Mouse (Mus musculus): ENCODE data around the gene Golga5. TPM values are rescaled to one million over a fixed set of nuclear protein-coding genes. Genes with fewer than 3 reads are reported as not detected.

Golga5 gene
- polyA plus RNA-seq (2014; fragmentation: Nextera tagmentation; extraction: Ambion mirVana), result 27.2 and 28.6 TPM in 2 replicates

DNA sequence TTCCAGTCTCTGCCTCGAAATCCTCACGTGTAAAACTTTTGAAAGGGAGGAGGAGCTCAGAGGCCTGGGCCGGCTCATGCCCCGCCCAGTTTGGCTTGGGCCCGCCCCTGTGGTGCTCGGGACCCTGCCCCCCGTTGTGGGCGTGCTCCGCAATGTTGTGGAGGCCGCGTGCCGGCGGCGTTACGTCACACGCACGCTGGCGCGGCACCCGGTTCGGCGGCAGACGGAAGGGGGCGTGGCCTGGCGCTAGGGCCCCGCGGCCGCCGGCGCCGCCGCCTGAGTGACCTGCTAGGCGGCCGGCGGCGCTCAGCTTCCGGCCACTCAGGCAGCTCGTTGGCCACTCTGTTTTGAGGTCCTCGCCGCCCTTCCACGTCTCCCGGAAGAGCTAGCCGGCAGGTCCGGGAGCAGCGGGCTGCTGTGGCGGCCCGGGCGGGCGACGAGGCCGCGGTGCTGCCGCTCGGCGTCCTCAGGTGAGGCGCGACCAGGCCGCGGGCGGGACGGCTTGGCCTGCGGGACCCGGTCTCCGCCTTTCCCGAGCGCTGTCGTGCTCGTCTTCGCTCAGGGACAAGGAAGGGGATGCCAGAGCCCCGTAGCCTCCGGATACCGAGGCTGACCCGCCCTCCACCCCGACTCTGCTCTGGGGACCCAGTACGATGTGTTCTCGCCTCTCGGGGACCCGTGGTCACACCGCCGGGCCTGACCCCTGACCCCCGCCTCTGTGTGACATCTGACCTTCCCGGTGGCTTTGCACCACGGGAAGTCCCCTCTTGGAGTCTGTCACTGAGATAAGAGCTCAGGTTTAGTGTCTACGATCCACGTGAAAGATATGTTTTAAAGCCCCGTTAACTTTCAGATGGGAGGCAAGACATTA lies at the start of gene Golga5:
TSS of gene Golga5 (plus strand) at position 242 of the 871 bp plus-strand sequence.
- H3K36me3 ChIP-seq (ENCODE audit: control insufficient read depth, insufficient read depth, low read length), result peaks cover 22% of the 10 kb centered on the region
- no peaks in the 10 kb centered on the region for H3K9me3 ChIP-seq (ENCODE audit: control insufficient read depth, low read length)
- peak within 1 kb of the TSS; percentile 96 for H3K9ac ChIP-seq (ENCODE audit: low read length)
- H3K4me2 ChIP-seq (ENCODE audit: low read length), result peak within 1 kb of the TSS; percentile 87
- peak within 1 kb of the TSS; percentile 64 to 96 for H3K4me3 ChIP-seq (ENCODE audit: control insufficient read depth in 1 of 2, insufficient read depth in 1 of 2, low read depth in 1 of 2, low read length in 2 of 2)
- under 1% methylated on average over 82 of the region's 86 CpGs for WGBS
- H3K27ac ChIP-seq (replicated peaks in 1 of 2; ENCODE audit: control insufficient read depth in 1 of 2, insufficient read depth in 1 of 2, low read depth in 2 of 2, low read length in 2 of 2), result peak within 1 kb of the TSS; percentile 2 to 77; a peak in 3 of 4 replicates
- peak; percentile 99 for ATAC-seq (ENCODE audit: insufficient number of reproducible peaks, insufficient read depth, low FRiP score, low read depth)
- peaks cover 0 to 11% of the 10 kb centered on the region in 2 experiments; a peak in 2 of 4 replicates for H3K4me1 ChIP-seq (ENCODE audit: control insufficient read depth in 2 of 2, insufficient read depth in 2 of 2, low read length in 2 of 2)
- H3K27me3 ChIP-seq (ENCODE audit: control insufficient read depth, insufficient read depth, low read length), result no peaks in the 10 kb centered on the region

DNA sequence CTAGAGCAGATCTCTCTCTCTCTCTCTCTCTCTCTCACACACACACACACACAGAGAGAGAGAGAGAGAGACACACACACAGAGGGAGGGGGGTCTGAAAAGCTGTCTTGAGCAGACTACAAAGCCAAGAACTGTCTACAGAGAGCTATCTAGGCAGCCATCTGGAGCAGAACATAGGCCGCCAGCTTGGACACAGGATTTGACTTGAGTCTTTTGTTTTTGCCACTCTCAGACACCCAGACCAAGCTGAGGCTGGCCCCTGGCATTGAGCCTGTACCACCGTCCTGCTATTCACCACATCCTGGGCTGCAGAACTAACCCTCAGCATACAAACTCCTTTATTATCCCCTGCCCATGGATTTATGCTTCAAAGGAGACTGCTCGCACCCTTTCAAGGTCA lies 49.4 kb upstream of the Golga5 start:
- H3K27ac ChIP-seq (replicated peaks in 1 of 2; ENCODE audit: control insufficient read depth in 1 of 2, insufficient read depth in 1 of 2, low read depth in 2 of 2, low read length in 2 of 2), result peak overlapping the region; percentile 1 to 46; a peak in 2 of 4 replicates
- H3K4me3 ChIP-seq (ENCODE audit: control insufficient read depth in 1 of 2, insufficient read depth in 1 of 2, low read depth in 1 of 2, low read length in 2 of 2), result no peak overlapping the region
- ATAC-seq (ENCODE audit: insufficient number of reproducible peaks, insufficient read depth, low FRiP score, low read depth), result no peak
- H3K4me2 ChIP-seq (ENCODE audit: low read length), result no peak overlapping the region
- peaks cover 7% of the 10 kb centered on the region; the same call in 1 of the 2 replicates for H3K36me3 ChIP-seq (ENCODE audit: control insufficient read depth, insufficient read depth, low read length)
- H3K9me3 ChIP-seq (ENCODE audit: control insufficient read depth, low read length), result no peaks in the 10 kb centered on the region
- H3K27me3 ChIP-seq (ENCODE audit: control insufficient read depth, insufficient read depth, low read length), result no peaks in the 10 kb centered on the region
- H3K4me1 ChIP-seq (ENCODE audit: control insufficient read depth in 2 of 2, insufficient read depth in 2 of 2, low read length in 2 of 2), result peaks cover 48 to 77% of the 10 kb centered on the region in 2 experiments
- no peak overlapping the region for H3K9ac ChIP-seq (ENCODE audit: low read length)
- 55% methylated on average over 3 of the region's 3 CpGs for WGBS

DNA sequence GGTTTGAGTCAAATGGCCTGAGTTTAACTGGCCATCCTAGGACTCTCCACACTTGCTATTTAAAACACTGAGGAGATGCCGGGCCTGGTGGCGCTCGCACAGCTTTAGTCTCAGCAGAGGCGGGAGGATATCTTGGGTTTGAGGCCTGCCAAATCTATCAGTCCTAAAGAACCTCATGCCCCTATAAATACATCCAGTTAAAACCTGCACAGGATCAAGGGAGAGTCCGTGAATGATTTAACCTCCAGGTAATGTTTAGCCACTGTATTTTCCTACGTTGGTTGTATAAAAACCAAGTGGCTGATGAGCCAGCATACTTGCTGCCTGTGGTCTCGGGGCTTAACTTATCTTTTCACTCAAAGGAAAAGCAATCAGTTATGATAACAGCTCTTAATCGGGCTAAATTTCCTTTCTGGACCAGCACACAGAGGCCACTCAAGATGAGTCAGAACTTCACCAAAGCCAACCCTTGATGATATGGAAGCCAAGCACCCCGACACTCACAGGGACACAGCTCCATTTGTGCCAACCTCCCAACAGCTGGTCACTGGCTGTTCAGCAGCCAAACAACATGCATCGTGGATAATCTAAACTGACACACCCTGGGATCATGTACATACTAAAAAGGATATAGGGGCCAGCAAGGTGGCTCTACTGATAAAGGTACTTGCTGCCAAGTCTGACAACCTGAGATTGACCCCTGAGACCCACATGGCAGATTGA lies 48.6 kb upstream of the Golga5 start:
- H3K4me2 ChIP-seq (ENCODE audit: low read length), result no peak overlapping the region
- ATAC-seq (ENCODE audit: insufficient number of reproducible peaks, insufficient read depth, low FRiP score, low read depth), result no peak

DNA sequence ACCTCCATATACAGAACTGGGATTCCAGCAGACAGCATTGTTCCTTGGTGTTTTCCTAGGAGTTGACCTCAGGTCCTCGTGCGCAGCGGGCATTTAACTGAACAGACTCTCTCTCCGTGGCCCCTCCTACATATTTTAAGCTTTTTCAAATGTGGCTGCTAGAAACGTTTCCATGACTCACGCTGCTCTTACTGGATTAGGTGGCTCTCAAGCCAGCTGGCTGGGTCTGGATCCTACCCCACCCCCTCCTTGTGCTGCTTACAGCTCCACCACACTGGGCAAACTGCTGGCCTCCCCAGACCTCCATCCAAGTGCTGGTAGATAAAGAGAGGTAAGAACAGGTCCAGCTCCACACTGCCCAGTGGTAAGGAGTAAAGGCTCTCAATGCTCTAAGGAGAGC lies 46.9 kb upstream of the Golga5 start:
- Histone ChIP-seq H3K9me3 (ENCODE audit: control insufficient read depth, low read length) (no peaks in the 10 kb centered on the region), H3K36me3 (ENCODE audit: control insufficient read depth, insufficient read depth, low read length) (peaks cover 9% of the 10 kb centered on the region; the same call in 1 of the 2 replicates), H3K4me1 (ENCODE audit: control insufficient read depth in 2 of 2, insufficient read depth in 2 of 2, low read length in 2 of 2) (peaks cover 35 to 67% of the 10 kb centered on the region in 2 experiments), H3K4me2 (ENCODE audit: low read length) (no peak overlapping the region), H3K4me3 (ENCODE audit: control insufficient read depth in 1 of 2, insufficient read depth in 1 of 2, low read depth in 1 of 2, low read length in 2 of 2) (no peak overlapping the region), H3K9ac (ENCODE audit: low read length) (no peak overlapping the region), H3K27me3 (ENCODE audit: control insufficient read depth, insufficient read depth, low read length) (no peaks in the 10 kb centered on the region), H3K27ac (replicated peaks in 1 of 2; ENCODE audit: control insufficient read depth in 1 of 2, insufficient read depth in 1 of 2, low read depth in 2 of 2, low read length in 2 of 2) (peak overlapping the region; percentile 75 to 78)
- 18% methylated on average over 6 of the region's 6 CpGs for WGBS
- peak; percentile 64; the same call in 1 of the 2 replicates for ATAC-seq (ENCODE audit: insufficient number of reproducible peaks, insufficient read depth, low FRiP score, low read depth)

More for the DNA sequence above, 48.6 kb upstream of the Golga5 start:
- 27% methylated on average over 10 of the region's 10 CpGs for WGBS
- no peaks in the 10 kb centered on the region for H3K9me3 ChIP-seq (ENCODE audit: control insufficient read depth, low read length)
- peaks cover 48 to 85% of the 10 kb centered on the region in 2 experiments for H3K4me1 ChIP-seq (ENCODE audit: control insufficient read depth in 2 of 2, insufficient read depth in 2 of 2, low read length in 2 of 2)
- H3K27ac ChIP-seq (replicated peaks in 1 of 2; ENCODE audit: control insufficient read depth in 1 of 2, insufficient read depth in 1 of 2, low read depth in 2 of 2, low read length in 2 of 2), result peak overlapping the region; percentile 21 to 46
- H3K4me3 ChIP-seq (ENCODE audit: control insufficient read depth in 1 of 2, insufficient read depth in 1 of 2, low read depth in 1 of 2, low read length in 2 of 2), result no peak overlapping the region
- 0 out of 2 replicates have a peak, but pooled peaks cover 5% of the 10 kb centered on the region for H3K36me3 ChIP-seq (ENCODE audit: control insufficient read depth, insufficient read depth, low read length)
- no peak overlapping the region for H3K9ac ChIP-seq (ENCODE audit: low read length)
- no peaks in the 10 kb centered on the region for H3K27me3 ChIP-seq (ENCODE audit: control insufficient read depth, insufficient read depth, low read length)

DNA sequence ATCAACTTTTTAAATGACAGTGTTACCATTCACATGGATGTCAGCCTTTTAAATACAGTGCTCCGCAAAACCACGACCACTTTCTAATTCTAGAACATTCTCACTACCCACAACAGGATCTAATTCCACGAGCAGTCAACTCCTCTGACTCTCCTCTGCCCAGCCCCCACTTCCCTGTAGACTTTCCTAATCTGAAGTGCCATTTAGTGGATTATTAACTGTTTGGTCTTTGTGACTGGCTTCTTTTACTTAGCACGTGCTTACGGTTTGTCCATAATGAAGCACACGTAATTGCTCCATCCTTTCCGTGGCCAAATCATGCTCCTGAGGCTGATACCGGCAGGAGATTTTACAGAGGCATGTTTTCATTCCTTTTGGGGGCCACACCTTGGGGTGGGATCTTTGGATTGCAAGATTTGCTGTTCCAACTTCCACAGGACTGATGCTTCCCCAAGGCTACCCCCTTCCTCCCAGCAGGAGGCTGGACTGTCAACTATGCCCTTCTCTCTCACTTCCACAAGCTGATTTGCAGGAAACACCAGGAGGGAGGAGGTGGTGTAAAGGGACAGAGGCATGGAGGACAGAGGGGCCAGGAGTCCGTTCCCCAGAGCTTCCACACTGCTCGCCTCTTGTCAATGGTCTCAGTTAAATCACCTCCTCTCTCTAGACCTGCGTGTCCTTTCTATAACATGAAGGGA lies 46.2 kb upstream of the Golga5 start:
- Histone ChIP-seq H3K4me3 (ENCODE audit: control insufficient read depth in 1 of 2, insufficient read depth in 1 of 2, low read depth in 1 of 2, low read length in 2 of 2) (no peak overlapping the region), H3K4me2 (ENCODE audit: low read length) (no peak overlapping the region), H3K36me3 (ENCODE audit: control insufficient read depth, insufficient read depth, low read length) (peaks cover 9% of the 10 kb centered on the region; the same call in 1 of the 2 replicates), H3K9me3 (ENCODE audit: control insufficient read depth, low read length) (no peaks in the 10 kb centered on the region), H3K9ac (ENCODE audit: low read length) (no peak overlapping the region), H3K4me1 (ENCODE audit: control insufficient read depth in 2 of 2, insufficient read depth in 2 of 2, low read length in 2 of 2) (peaks cover 31 to 62% of the 10 kb centered on the region in 2 experiments), H3K27me3 (ENCODE audit: control insufficient read depth, insufficient read depth, low read length) (no peaks in the 10 kb centered on the region), H3K27ac (replicated peaks in 1 of 2; ENCODE audit: control insufficient read depth in 1 of 2, insufficient read depth in 1 of 2, low read depth in 2 of 2, low read length in 2 of 2) (peak overlapping the region; percentile 75 to 78)
- ATAC-seq (ENCODE audit: insufficient number of reproducible peaks, insufficient read depth, low FRiP score, low read depth), result no peak
- WGBS, result 56% methylated on average over 11 of the region's 11 CpGs

DNA sequence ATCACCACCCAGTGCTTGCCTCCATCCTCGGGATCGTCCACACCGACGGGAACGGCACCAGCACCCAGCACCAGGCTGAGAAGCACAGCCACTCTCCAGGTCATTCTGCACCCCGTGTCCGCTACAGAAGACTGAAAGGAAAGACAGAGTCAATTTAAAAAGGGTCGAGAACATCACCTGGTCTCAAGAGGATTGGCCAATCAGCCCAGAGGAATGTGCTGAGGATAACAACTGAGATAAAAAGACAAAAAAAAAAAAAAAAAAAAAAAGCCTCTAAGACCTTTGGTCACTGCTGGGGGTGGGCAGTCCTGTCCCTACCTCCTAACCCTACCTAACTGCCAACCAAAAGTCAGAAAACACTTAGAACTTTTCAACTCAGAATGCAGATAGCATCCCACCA lies 45.3 kb upstream of the Golga5 start:
- Histone ChIP-seq H3K27ac (replicated peaks in 1 of 2; ENCODE audit: control insufficient read depth in 1 of 2, insufficient read depth in 1 of 2, low read depth in 2 of 2, low read length in 2 of 2) (0 out of 4 replicates have a peak overlapping the region, but pooled peaks of 1 of the 2 experiments have one; percentile 39), H3K27me3 (ENCODE audit: control insufficient read depth, insufficient read depth, low read length) (no peaks in the 10 kb centered on the region), H3K4me2 (ENCODE audit: low read length) (peak overlapping the region; percentile 7; the same call in 1 of the 2 replicates), H3K36me3 (ENCODE audit: control insufficient read depth, insufficient read depth, low read length) (peaks cover 8% of the 10 kb centered on the region; the same call in 1 of the 2 replicates), H3K4me3 (ENCODE audit: control insufficient read depth in 1 of 2, insufficient read depth in 1 of 2, low read depth in 1 of 2, low read length in 2 of 2) (no peak overlapping the region), H3K9ac (ENCODE audit: low read length) (no peak overlapping the region), H3K9me3 (ENCODE audit: control insufficient read depth, low read length) (no peaks in the 10 kb centered on the region), H3K4me1 (ENCODE audit: control insufficient read depth in 2 of 2, insufficient read depth in 2 of 2, low read length in 2 of 2) (peaks cover 29 to 57% of the 10 kb centered on the region in 2 experiments)
- 55% methylated on average over 8 of the region's 8 CpGs for WGBS
- no peak for ATAC-seq (ENCODE audit: insufficient number of reproducible peaks, insufficient read depth, low FRiP score, low read depth)

DNA sequence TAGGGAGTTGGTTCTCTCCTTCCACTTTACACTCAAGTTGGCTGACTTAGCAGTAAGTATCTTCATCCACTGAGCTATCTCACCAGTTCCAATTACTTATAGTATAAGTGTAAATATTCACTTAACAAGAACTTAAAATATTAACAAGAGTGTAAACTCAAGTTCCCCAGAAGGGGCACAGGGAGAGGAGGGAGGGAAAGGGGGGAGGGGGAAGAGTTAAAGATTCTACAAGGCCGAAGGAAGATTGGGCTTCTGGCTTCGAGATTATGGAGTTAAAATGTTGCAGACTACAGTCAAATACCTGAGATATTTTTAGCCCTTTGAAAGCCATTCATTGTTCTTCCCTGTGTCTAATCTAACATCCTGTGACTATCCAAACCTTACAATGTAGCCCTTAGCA lies 44.5 kb upstream of the Golga5 start:
- no peak overlapping the region for H3K4me2 ChIP-seq (ENCODE audit: low read length)
- no peak overlapping the region for H3K27ac ChIP-seq (replicated peaks in 1 of 2; ENCODE audit: control insufficient read depth in 1 of 2, insufficient read depth in 1 of 2, low read depth in 2 of 2, low read length in 2 of 2)
- peaks cover 28 to 54% of the 10 kb centered on the region in 2 experiments for H3K4me1 ChIP-seq (ENCODE audit: control insufficient read depth in 2 of 2, insufficient read depth in 2 of 2, low read length in 2 of 2)
- peaks cover 6% of the 10 kb centered on the region; the same call in 1 of the 2 replicates for H3K36me3 ChIP-seq (ENCODE audit: control insufficient read depth, insufficient read depth, low read length)
- no peak overlapping the region for H3K4me3 ChIP-seq (ENCODE audit: control insufficient read depth in 1 of 2, insufficient read depth in 1 of 2, low read depth in 1 of 2, low read length in 2 of 2)
- H3K9ac ChIP-seq (ENCODE audit: low read length), result no peak overlapping the region
- no peaks in the 10 kb centered on the region for H3K9me3 ChIP-seq (ENCODE audit: control insufficient read depth, low read length)
- WGBS, result 15% methylated on average over 2 of the region's 2 CpGs
- no peaks in the 10 kb centered on the region for H3K27me3 ChIP-seq (ENCODE audit: control insufficient read depth, insufficient read depth, low read length)
- ATAC-seq (ENCODE audit: insufficient number of reproducible peaks, insufficient read depth, low FRiP score, low read depth), result no peak
